Mouse (Mus musculus): Measurements from ENCODE around the gene Nacad. TPM values are rescaled to one million over a fixed set of nuclear protein-coding genes. Genes with fewer than 3 reads are reported as not detected.

Gene Nacad
- polyA plus RNA-seq, 1 experiment, result 0.63 TPM

- Histone ChIP-seq H3K4me3 (replicated peaks) (peak overlapping the region; percentile 91), H3K27me3 (replicated peaks) (no peaks in the 10 kb centered on the region), H3K4me1 (peaks cover 91% of the 10 kb centered on the region), H3K36me3 (replicated peaks; ENCODE audit: low read length) (peaks cover 51% of the 10 kb centered on the region), H3K9me3 (no peaks in the 10 kb centered on the region)
- no peak for TF ChIP-seq GATA1 (IDR thresholded peaks at IDR 0.05; ENCODE audit: borderline replicate concordance, low read length)
- no peak for TF ChIP-seq FLI1 (IDR thresholded peaks at IDR 0.05; ENCODE audit: low read length)
Measured at GRCm38 (mm10) chr11:6563201-6563600, 42.7 kb downstream of the Nacad start.

GRCm38 (mm10) chr11:6562359-6562758 is 43.5 kb downstream of the Nacad start:
- Histone ChIP-seq H3K9me3 (no peaks in the 10 kb centered on the region), H3K36me3 (replicated peaks; ENCODE audit: low read length) (peaks cover 52% of the 10 kb centered on the region), H3K4me3 (replicated peaks) (peak overlapping the region; percentile 91), H3K4me1 (peaks cover 94% of the 10 kb centered on the region), H3K27me3 (replicated peaks) (no peaks in the 10 kb centered on the region)
- no peak for TF ChIP-seq GATA1 (IDR thresholded peaks at IDR 0.05; ENCODE audit: borderline replicate concordance, low read length)
- TF ChIP-seq FLI1 (IDR thresholded peaks at IDR 0.05; ENCODE audit: low read length), result no peak

- Histone ChIP-seq H3K36me3 (replicated peaks; ENCODE audit: low read length) (peaks cover 50% of the 10 kb centered on the region), H3K9me3 (no peaks in the 10 kb centered on the region), H3K4me3 (replicated peaks) (peak overlapping the region; percentile 91), H3K4me1 (peaks cover 94% of the 10 kb centered on the region), H3K27me3 (replicated peaks) (no peaks in the 10 kb centered on the region)
- TF ChIP-seq FLI1 (IDR thresholded peaks at IDR 0.05; ENCODE audit: low read length) (no peak), GATA1 (IDR thresholded peaks at IDR 0.05; ENCODE audit: borderline replicate concordance, low read length) (no peak)
Measured at GRCm38 (mm10) chr11:6561474-6561873, 44.4 kb downstream of the Nacad start.

- Histone ChIP-seq H3K9me3 (no peaks in the 10 kb centered on the region), H3K4me3 (replicated peaks) (peak overlapping the region; percentile 91), H3K27me3 (replicated peaks) (no peaks in the 10 kb centered on the region), H3K4me1 (peaks cover 93% of the 10 kb centered on the region), H3K36me3 (replicated peaks; ENCODE audit: low read length) (peaks cover 49% of the 10 kb centered on the region)
- TF ChIP-seq GATA1 (IDR thresholded peaks at IDR 0.05; ENCODE audit: borderline replicate concordance, low read length), result no peak
- TF ChIP-seq FLI1 (IDR thresholded peaks at IDR 0.05; ENCODE audit: low read length), result 0 out of 2 replicates have a peak, but pooled peaks have one; percentile 9
Measured at GRCm38 (mm10) chr11:6560655-6561360, 45.0 kb downstream of the Nacad start.

- H3K4me1 ChIP-seq, result peaks cover 92% of the 10 kb centered on the region
- peaks cover 44% of the 10 kb centered on the region for H3K36me3 ChIP-seq (replicated peaks; ENCODE audit: low read length)
- peak overlapping the region; percentile 91 for H3K4me3 ChIP-seq (replicated peaks)
- no peaks in the 10 kb centered on the region for H3K9me3 ChIP-seq
- no peaks in the 10 kb centered on the region for H3K27me3 ChIP-seq (replicated peaks)
- TF ChIP-seq FLI1 (IDR thresholded peaks at IDR 0.05; ENCODE audit: low read length), result no peak
- TF ChIP-seq GATA1 (IDR thresholded peaks at IDR 0.05; ENCODE audit: borderline replicate concordance, low read length), result no peak
Measured at GRCm38 (mm10) chr11:6559996-6560395, 45.9 kb downstream of the Nacad start.

- Histone ChIP-seq H3K4me3 (replicated peaks) (no peak overlapping the region), H3K9me3 (no peaks in the 10 kb centered on the region), H3K36me3 (replicated peaks; ENCODE audit: low read length) (peaks cover 42% of the 10 kb centered on the region), H3K4me1 (peaks cover 92% of the 10 kb centered on the region), H3K27me3 (replicated peaks) (no peaks in the 10 kb centered on the region)
- TF ChIP-seq GATA1 (IDR thresholded peaks at IDR 0.05; ENCODE audit: borderline replicate concordance, low read length) (no peak), FLI1 (IDR thresholded peaks at IDR 0.05; ENCODE audit: low read length) (no peak)
Measured at GRCm38 (mm10) chr11:6558234-6558633, 47.6 kb downstream of the Nacad start.

- peaks cover 39% of the 10 kb centered on the region for H3K36me3 ChIP-seq (replicated peaks; ENCODE audit: low read length)
- no peaks in the 10 kb centered on the region for H3K9me3 ChIP-seq
- H3K4me3 ChIP-seq (replicated peaks), result no peak overlapping the region
- no peak for TF ChIP-seq GATA1 (IDR thresholded peaks at IDR 0.05; ENCODE audit: borderline replicate concordance, low read length)
- no peak for TF ChIP-seq FLI1 (IDR thresholded peaks at IDR 0.05; ENCODE audit: low read length)
- H3K27me3 ChIP-seq (replicated peaks), result no peaks in the 10 kb centered on the region
- peaks cover 56% of the 10 kb centered on the region for H3K4me1 ChIP-seq
Measured at GRCm38 (mm10) chr11:6550201-6550600, 55.7 kb downstream of the Nacad start.

- no peaks in the 10 kb centered on the region for H3K27me3 ChIP-seq (replicated peaks)
- peaks cover 37% of the 10 kb centered on the region for H3K36me3 ChIP-seq (replicated peaks; ENCODE audit: low read length)
- TF ChIP-seq GATA1 (IDR thresholded peaks at IDR 0.05; ENCODE audit: borderline replicate concordance, low read length), result no peak
- TF ChIP-seq FLI1 (IDR thresholded peaks at IDR 0.05; ENCODE audit: low read length), result no peak
- no peaks in the 10 kb centered on the region for H3K9me3 ChIP-seq
- H3K4me1 ChIP-seq, result peaks cover 53% of the 10 kb centered on the region
- no peak overlapping the region for H3K4me3 ChIP-seq (replicated peaks)
Measured at GRCm38 (mm10) chr11:6549770-6550169, 56.1 kb downstream of the Nacad start.

Other genes with a start within 250 kb of the Nacad start
- 225 and 608 TPM in 2 replicates for gene Zmiz2, start 217.0 kb downstream of the Nacad start, polyA plus RNA-seq (2012; ENCODE audit: insufficient read depth, low replicate concordance)
- gene Ppia, start 190.6 kb downstream of the Nacad start, polyA plus RNA-seq (2012; ENCODE audit: insufficient read depth, low replicate concordance), result 18.2 and 172 TPM in 2 replicates
- 23.2 and 32.7 TPM in 2 replicates for gene H2afv, start 161.6 kb downstream of the Nacad start, polyA plus RNA-seq (2012; ENCODE audit: insufficient read depth, low replicate concordance)
- gene Purb, start 130.1 kb downstream of the Nacad start, polyA plus RNA-seq (2012; ENCODE audit: insufficient read depth, low replicate concordance), result 8.7 and 12.9 TPM in 2 replicates
- gene Myo1g, start 85.1 kb downstream of the Nacad start, polyA plus RNA-seq (2012; ENCODE audit: insufficient read depth, low replicate concordance), result 28.0 and 34.2 TPM in 2 replicates
- gene Ccm2, start 59.2 kb downstream of the Nacad start, polyA plus RNA-seq (2012; ENCODE audit: insufficient read depth, low replicate concordance), result 11.6 and 24.8 TPM in 2 replicates
- gene Tbrg4, start 20.0 kb upstream of the Nacad start, polyA plus RNA-seq (2012; ENCODE audit: insufficient read depth, low replicate concordance), result 55.6 and 136 TPM in 2 replicates
- not detected in 2 replicates for gene Wap, start 32.6 kb upstream of the Nacad start, polyA plus RNA-seq (2012; ENCODE audit: insufficient read depth, low replicate concordance)
- not detected in 2 replicates for gene Ramp3, start 52.5 kb upstream of the Nacad start, polyA plus RNA-seq (2012; ENCODE audit: insufficient read depth, low replicate concordance)
- gene Gm11983, start 231.6 kb upstream of the Nacad start, polyA plus RNA-seq (2012; ENCODE audit: insufficient read depth, low replicate concordance), result not detected in 2 replicates